Mouse (Mus musculus): ENCODE results near the gene Gm8024. TPM values are rescaled to one million over a fixed set of nuclear protein-coding genes. Genes with fewer than 3 reads are reported as not detected.
"Not testable (repeated sequence)": the region's sequence is repeated elsewhere in the genome, so short reads cannot be mapped to it uniquely, and the experiment has no call there.

Gene Gm8024
- not detected in 2 replicates for polyA plus RNA-seq (2016; fragmentation: Nextera tagmentation; extraction: Ambion mirVana)

DNA sequence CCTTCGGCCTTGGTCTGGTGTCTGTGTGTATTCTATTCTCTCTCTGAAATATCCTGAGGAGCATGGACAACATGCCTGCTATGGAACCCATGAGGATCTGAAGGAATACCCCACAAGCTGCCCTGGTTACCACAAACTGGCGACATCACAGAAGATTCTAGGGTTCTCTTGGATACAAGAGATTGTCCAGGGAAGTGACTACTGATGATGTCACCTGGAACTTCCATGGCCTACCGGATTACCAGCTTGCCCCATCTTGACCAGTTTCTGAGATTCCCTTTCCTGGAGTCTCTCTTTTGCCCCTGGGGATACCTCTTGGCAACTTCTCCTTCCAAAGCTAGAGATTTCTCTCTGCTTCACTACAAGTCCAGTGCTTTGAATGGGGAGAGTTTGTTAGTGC, at the start of gene Gm8024:
Gene Gm8024, minus strand, starts transcription at position 101 of the 400 bp plus-strand sequence.
- not testable (repeated sequence) for H3K4me3 ChIP-seq; H3K27me3 ChIP-seq (replicated peaks); ATAC-seq (ENCODE audit: low FRiP score, low read depth); H3K27ac ChIP-seq; H3K4me1 ChIP-seq; H3K9ac ChIP-seq; H3K9me3 ChIP-seq; H3K36me3 ChIP-seq; H3K4me2 ChIP-seq (replicated peaks)
- 90% methylated on average over 1 of the region's 3 CpGs for WGBS

DNA sequence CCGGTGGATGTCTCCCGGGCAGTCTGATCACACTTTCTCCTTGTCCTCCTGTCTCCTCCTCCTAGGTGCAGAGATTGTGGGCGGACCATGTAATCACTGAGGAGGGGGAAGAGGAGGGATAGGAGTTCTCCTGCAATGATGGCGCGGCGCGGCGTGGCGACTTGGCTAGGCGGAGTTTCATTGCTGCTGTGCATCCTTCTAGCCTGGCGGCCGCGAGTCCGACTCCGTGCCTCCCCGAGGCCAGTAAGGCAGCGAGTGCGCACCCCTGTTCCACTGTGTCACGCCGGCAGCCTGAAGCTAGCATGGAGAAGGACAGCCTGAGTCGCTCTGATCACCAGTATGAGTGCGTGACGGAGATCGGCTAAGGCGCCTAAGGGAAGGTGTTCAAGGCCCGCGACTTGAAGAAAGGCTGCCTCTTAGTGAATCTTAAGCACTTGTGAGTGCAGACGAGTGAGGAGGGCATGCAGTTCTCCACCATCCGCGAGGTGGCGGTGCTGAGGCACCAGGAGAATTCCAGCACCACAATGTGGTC, 19.2 kb upstream of the Gm8024 start:
- not testable (repeated sequence) for H3K27ac ChIP-seq; H3K36me3 ChIP-seq; H3K9me3 ChIP-seq; H3K9ac ChIP-seq; H3K4me1 ChIP-seq; H3K27me3 ChIP-seq (replicated peaks); H3K4me2 ChIP-seq (replicated peaks); H3K4me3 ChIP-seq
- WGBS = 6% methylated on average over 27 of the region's 31 CpGs
- peak; percentile 79 for ATAC-seq (ENCODE audit: low FRiP score, low read depth)

DNA sequence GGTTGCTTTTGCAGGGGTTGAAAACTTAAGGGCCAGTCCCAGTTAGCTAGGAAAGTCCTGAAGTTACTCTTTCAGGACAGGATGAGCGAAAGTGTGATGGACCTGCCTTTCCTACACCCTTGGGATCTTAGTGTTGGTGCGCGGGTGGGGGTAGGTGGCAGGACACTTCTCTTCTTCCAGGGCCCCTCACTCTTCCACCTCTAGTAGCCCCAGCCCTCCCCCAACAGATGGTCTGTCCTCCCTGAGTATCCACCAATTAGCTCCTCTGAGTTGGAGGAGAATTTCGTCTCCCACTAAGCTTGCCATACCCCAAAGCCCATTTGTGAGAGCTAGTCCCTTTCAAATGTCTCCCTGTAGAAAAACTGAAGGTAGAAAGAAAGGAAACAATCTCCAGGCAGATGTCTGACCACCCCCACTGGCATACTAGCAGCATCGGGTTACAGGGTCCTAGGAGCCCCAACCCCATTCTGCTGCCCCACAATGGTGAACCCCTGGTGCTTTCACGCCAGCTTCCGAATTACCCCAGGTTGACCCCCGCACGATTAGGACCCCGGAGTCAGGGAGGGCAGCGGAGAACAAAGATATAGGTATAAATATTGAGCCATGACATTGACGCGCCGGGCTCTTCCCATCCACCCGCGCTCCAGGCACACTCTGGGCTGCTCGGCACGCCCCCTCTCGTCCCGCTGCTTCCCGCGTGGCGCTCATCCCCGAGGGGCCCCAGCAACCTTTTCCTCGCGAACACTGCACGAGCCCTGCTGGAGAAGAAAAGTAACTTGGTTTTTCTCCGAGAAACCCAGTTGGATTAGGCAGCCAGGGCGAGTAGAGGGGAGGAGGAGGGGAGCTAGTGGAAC, 18.5 kb upstream of the Gm8024 start:
- not testable (repeated sequence) for H3K9me3 ChIP-seq; H3K4me3 ChIP-seq; H3K4me2 ChIP-seq (replicated peaks); H3K27me3 ChIP-seq (replicated peaks); H3K36me3 ChIP-seq; H3K9ac ChIP-seq; H3K27ac ChIP-seq; H3K4me1 ChIP-seq
- 16% methylated on average over 23 of the region's 29 CpGs for WGBS
- ATAC-seq (ENCODE audit: low FRiP score, low read depth) = peak; percentile 68; the same call in 1 of the 2 replicates

DNA sequence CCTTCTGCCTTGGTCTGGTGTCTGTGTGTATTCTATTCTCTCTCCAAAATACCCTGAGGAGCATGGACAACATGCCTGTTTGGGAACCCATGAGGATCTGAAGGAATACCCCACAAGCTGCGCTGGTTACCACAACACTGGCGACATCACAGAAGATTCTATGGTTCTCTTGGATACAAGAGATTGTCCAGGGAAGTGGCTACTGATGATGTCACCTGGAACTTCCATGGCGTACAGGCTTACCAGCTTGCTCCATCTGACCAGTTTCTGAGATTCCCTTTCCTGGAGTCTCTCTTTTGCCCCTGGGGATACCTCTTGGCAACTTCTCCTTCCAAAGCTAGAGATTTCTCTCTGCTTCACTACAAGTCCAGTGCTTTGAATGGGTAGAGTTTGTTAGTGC, 21.8 kb downstream of the Gm8024 start, which contains the start of gene Gm8020:
Gene Gm8020, minus strand, starts transcription at position 101 of the 400 bp plus-strand sequence.
- not testable (repeated sequence) for H3K36me3 ChIP-seq; H3K9me3 ChIP-seq; H3K4me3 ChIP-seq; H3K4me2 ChIP-seq (replicated peaks); ATAC-seq (ENCODE audit: low FRiP score, low read depth); H3K9ac ChIP-seq; H3K27me3 ChIP-seq (replicated peaks); H3K4me1 ChIP-seq; H3K27ac ChIP-seq
- 94% methylated on average over 2 of the region's 3 CpGs for WGBS

Other genes starting within 250 kb of the Gm8024 start
- not detected in 2 replicates for gene Gm9611, start 226.9 kb downstream of the Gm8024 start, polyA plus RNA-seq (2016; fragmentation: Nextera tagmentation; extraction: Ambion mirVana)
- not detected in 2 replicates for gene Gm7995, start 214.1 kb downstream of the Gm8024 start, polyA plus RNA-seq (2016; fragmentation: Nextera tagmentation; extraction: Ambion mirVana)
- gene Gm8005, start 84.6 kb downstream of the Gm8024 start, polyA plus RNA-seq (2016; fragmentation: Nextera tagmentation; extraction: Ambion mirVana) = not detected in 2 replicates
- gene Gm8011, start 60.4 kb downstream of the Gm8024 start, polyA plus RNA-seq (2016; fragmentation: Nextera tagmentation; extraction: Ambion mirVana) = not detected in 2 replicates
- not detected in 2 replicates for gene Gm8020, start 21.9 kb downstream of the Gm8024 start, polyA plus RNA-seq (2016; fragmentation: Nextera tagmentation; extraction: Ambion mirVana)
- gene Gm17124, start 75.6 kb upstream of the Gm8024 start, polyA plus RNA-seq (2016; fragmentation: Nextera tagmentation; extraction: Ambion mirVana) = not detected in 2 replicates
- gene Gm3633, start 117.6 kb upstream of the Gm8024 start, polyA plus RNA-seq (2016; fragmentation: Nextera tagmentation; extraction: Ambion mirVana) = not detected in 2 replicates
- not detected in 2 replicates for gene Gm10378, start 131.7 kb upstream of the Gm8024 start, polyA plus RNA-seq (2016; fragmentation: Nextera tagmentation; extraction: Ambion mirVana)
- gene Gm3015, start 244.5 kb upstream of the Gm8024 start, polyA plus RNA-seq (2016; fragmentation: Nextera tagmentation; extraction: Ambion mirVana) = not detected in 2 replicates

Measured in neural tube, embryonic 12.5 days (tissue).